Mouse (Mus musculus) bone marrow macrophage, adult 2 months (primary cell): Measurements from ENCODE around the gene Cuta.

Experiments used
- CTCF ChIP-seq: IDR thresholded peaks from 2 replicates; pipeline ENCODE4 v1.5.1; 2012; ENCODE audit warnings: low read depth, mild to moderate bottlenecking, low read length, moderate library complexity
- POLR2A ChIP-seq: IDR thresholded peaks from 2 replicates; pipeline ENCODE4 v1.6.1; 2012; ENCODE audit warnings: mild to moderate bottlenecking, low read depth, low read length, borderline replicate concordance

GRCm38 (mm10) chr17:26904320-26904719 is 35.0 kb downstream of the Cuta start:
- TF ChIP-seq CTCF, result no peak
- TF ChIP-seq POLR2A, result no peak
